Mouse (Mus musculus): ENCODE results near the gene Lama2.
"Not testable (repeated sequence)": the region's sequence is repeated elsewhere in the genome, so short reads cannot be mapped to it uniquely, and the experiment has no call there.

Gene Lama2

DNA sequence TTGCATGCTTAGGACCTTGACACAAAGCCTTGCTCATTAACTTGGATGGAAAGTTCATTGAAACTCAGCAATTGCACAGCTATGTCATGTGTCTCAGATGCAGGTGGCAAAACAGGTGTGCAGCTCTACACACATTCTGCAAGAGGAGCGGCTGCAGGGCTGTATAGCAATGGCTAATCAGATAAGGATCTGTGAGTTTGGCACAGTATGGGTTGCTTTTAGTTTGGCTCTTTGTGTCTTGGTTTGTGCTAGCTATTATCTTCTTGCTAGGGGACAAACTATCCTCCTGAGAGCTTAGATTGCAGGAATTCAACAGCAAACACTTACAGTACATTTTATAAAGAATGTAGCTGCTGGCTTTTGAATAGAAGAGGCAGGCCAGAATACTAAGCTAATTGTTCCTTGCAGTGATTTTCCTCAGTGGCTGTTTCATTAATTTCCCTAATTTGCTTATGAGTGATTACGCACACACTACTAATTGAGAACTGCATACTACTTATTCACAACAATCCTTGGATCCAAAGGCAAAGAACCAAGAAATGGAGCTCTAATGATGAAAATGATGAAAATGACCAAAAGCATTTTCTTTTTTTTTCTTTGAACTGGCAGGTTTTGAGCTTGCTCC, 617.9 kb downstream of the Lama2 start:
- no peak for DNase-seq

DNA sequence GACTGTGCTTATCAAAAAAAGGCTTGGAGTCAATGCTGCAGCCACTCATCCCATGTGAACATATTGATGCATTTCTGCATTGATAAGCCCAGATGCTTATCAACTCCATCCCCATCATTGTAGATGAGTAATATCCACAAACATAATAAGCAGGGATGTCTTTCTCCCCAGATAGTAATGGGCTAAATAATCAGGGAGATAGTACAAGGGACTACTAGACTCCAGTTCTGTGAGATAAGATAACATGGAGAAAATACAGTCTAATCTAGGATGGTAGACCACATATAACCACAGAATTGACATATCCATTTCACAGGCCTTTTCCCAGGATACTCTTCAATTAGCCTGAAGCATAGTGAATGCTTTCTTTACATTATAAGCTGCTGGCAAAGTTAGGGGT, 622.9 kb downstream of the Lama2 start:
- DNase-seq, result no peak

DNA sequence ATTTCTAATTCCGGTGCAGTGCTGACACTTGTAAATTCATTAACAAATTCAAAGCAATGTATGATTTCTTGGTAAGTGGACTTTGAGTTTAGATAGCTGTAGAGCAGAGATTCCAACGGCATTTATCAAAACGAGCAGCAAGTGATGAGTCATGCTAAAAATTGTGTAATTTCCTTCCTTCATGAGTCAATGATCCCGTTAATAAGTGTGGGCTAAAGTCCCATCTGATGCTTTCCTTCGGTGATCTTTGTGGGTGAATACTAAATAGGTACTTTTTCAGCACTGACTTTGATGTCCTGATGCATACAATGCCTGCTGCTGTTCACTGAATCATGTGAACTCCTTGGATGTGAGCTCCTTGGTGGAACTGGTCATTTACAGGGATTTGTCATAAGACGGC, 623.6 kb downstream of the Lama2 start:
- no peak for DNase-seq

DNA sequence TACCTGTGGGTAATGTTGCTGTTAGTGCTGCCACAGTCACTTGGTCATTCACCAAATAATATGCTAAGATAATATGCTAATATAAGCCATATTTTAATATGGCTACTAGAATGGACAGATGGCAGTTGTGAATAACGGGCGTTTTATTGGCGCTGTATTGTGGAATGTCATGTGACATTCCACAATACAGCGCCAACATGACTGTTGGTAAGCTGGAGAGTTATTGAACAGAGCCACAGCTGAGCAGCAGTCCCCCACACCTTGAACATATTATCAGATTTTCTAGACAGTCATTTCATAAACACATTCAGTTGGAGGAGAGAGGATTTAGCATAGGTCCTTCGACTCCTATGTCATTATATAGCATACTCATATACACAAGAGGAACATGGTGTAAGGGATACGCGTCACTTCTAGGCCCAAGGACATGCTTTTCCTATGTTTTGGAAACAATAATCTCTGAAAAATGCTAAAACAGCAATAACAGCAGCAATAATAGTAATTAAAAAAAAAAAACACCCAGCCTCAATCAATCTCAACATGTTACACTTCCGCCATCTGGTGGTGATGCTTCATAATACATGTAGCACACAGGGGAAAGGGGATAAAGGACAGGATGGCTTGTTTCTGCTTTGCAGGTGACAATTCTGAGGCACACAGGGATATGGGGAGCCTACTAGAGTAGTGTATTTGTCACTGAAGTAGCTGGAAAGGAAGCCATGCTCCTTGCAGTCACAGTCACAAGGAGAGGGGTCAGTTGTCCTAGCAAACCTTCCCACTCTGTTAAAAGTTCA, 624.2 kb downstream of the Lama2 start:
- peak in 1 of 2 experiments; percentile 53 for DNase-seq

- no peak for DNase-seq
Measured at GRCm38 (mm10) chr10:26993971-26994761, 625.4 kb downstream of the Lama2 start.

- no peak for DNase-seq
Measured at GRCm38 (mm10) chr10:26985451-26985850, 634.1 kb downstream of the Lama2 start.

- DNase-seq, result not testable (repeated sequence)
Measured at GRCm38 (mm10) chr10:26984082-26984481, 635.5 kb downstream of the Lama2 start.

DNA sequence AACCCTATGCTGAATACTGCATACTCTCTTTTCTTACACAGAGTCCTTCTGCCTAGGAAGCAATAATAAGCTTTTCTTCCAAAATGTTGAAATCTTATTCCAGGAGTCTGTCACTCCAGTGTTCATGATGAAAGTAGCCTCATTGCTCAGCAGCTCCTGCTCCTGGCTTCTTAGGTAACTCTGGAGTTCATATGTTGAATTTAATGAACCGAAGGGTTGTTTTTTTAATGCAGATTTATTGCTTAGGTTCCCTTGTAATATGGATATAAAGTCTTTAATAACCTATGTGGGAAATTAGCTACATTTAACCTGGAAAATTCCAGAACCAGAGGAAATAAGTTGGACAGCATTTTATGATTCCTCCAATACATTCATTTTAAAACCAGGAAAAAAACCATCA, 636.0 kb downstream of the Lama2 start:
- no peak for DNase-seq

GRCm38 (mm10) chr10:26982621-26983020, 636.9 kb downstream of the Lama2 start:
- no peak for DNase-seq

DNA sequence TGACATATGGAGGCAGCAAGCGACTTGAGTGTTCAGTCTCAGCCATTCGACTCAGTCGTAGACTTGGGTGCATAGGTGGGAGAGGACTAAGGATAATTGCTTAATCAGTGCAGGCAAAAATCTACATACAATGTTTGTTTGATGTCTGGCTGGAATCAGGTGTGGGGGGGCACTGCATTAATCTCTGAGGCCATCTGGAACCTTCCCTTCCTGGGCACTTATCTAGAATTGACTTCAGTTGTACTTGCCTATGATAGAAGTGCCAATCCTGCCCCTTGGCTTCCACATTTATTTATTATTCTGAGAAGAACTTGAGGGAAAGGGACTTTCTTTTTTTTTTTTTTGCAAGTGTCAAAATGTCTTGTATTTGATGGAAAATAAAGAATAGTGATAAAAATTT, 644.2 kb downstream of the Lama2 start:
- DNase-seq, result no peak

DNA sequence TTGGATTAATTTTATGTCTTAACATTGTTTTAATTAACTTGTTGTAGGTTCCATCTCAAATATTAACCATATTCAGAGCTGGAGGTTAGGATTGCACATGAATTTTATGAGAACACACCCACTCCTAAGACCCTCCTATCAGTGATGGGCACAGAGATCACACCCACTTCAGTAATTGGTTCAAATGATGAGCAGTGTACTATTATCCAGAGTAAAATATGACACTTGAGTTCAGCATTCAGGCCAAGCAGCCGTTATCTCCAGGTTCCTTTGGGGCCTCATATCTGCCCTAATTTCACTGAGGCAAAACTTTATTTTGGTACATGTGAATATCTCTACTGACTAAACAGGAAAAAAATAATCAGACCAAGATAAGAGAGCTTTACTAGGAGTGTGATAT, 645.3 kb downstream of the Lama2 start:
- DNase-seq, result no peak

- DNase-seq, result no peak
Measured at GRCm38 (mm10) chr10:26973575-26973974, 646.0 kb downstream of the Lama2 start.

DNA sequence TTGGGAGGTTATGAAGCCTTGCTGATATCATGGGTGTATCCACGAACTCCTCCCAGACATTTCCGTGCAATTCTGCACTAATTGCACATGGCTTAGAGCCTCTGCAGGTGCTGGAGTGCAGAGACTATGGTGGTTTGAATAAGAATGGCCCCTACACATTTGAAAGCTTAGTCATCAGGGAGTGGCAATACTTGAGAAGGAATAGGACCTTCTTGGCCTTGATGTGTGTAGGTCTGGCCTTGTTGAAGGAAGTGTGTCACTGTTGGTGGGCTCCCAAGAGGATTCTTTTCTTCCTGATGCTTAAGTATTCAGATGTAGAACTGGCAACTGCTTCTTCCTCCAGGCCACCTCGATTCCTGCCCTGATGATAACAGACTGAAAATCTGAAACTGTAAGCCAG, 661.0 kb downstream of the Lama2 start:
- no peak for DNase-seq

DNA sequence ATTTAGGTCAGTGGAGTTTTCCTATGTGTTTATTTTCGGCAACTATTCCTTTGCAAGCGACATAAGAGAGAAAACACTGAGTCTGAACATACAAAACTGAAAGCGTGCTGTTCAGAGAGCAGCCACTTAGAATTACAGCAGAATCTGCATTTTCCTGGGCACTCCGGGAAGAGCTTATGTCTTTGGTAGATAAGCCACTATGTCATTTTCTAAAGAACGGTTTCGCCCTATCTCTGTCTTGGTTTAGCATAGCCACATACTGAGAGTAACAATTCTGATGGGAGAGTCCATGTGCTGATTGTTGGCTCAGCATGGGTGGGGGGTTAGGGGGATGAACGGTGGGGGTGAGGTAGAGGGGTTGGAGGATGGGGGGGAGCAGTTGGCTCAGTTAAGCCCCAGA, 669.1 kb downstream of the Lama2 start:
- no peak for DNase-seq

GRCm38 (mm10) chr10:26949667-26950066, 669.9 kb downstream of the Lama2 start:
- peak in 1 of 2 experiments; percentile 18 for DNase-seq

GRCm38 (mm10) chr10:26948331-26948730, 671.2 kb downstream of the Lama2 start:
- no peak for DNase-seq

GRCm38 (mm10) chr10:26939549-26939948, 680.0 kb downstream of the Lama2 start:
- no peak for DNase-seq

DNA sequence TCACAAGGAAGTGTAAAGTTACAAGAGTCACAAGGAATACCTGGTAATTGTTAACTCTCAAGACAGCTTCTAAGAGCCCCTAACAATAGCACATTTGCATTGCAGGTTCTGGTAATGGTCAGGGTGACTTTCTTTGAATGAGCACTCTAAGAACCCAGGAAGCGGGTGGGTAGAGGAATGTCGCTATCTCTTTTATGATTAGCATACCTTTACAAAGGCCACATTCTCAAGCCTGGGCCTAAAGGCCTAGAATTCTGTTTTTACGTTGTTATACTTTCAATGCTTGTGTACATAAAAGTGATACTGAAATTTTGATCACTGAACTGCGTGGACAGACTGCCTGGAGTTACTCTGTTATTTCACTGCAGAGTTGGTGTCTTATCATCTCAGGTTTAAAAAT, 681.1 kb downstream of the Lama2 start:
- DNase-seq, result not testable (repeated sequence)

DNA sequence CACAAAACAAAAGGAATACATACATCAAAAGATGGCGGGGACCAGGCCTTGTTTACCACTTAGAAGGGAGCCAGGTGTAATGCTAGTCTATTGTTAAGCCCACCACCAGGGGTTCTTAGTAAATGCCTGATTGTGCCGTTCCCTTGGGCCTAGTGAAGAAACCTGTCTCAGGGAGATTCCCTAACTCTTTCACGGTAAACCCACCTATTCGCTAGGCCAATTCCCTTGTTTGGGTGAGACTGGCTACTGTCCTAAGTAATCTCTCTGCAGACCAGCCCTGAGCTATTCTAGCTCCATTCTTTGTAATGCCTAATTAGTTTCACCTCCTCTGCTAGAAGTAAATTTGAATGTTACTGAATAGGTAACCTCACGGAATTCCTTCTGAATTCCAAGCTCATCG, 683.5 kb downstream of the Lama2 start:
- DNase-seq, result not testable (repeated sequence)

Data from lung, postnatal 4 days (tissue).